Mouse (Mus musculus): Measurements from ENCODE around the gene Galr3. TPM values are rescaled to one million over a fixed set of nuclear protein-coding genes. Genes with fewer than 3 reads are reported as not detected.

The Galr3 gene
- polyA plus RNA-seq, 2 experiments = 0.39 TPM; not detected in 1

DNA sequence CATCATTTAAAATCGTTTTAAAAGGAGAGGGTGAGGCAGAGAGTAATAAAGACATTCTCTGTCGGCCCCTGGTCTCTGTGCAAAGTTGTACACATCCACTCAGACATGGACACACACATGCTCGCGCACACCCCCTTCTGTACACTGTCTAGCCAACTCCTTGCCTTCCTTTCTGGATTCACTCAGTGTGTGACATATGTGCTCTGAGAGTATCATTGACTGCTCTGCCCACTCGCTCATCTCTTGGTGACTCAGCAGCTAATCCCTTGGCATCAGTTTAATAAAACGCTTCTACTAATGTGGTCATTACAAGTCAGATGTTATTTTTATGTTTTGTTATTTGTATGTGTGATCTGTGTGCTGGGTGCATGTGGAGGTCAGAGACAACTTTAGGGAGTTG lies 50.6 kb downstream of the Galr3 start:
- H3K36me3 ChIP-seq (ENCODE audit: control insufficient read depth, insufficient read depth, low read length) = peaks cover 87% of the 10 kb centered on the region
- WGBS = 91% methylated on average over 6 of the region's 6 CpGs
- TF ChIP-seq POLR2A (IDR thresholded peaks at IDR 0.05; ENCODE audit: borderline replicate concordance, extremely low read depth, insufficient read depth, insufficient read length) = no peak

More for the DNA sequence above, 50.6 kb downstream of the Galr3 start:
- Histone ChIP-seq H3K27ac (replicated peaks; ENCODE audit: low read depth, low read length) (no peak overlapping the region), H3K4me2 (replicated peaks; ENCODE audit: low read depth, low read length, severe bottlenecking) (no peak overlapping the region), H3K27me3 (ENCODE audit: control insufficient read depth, insufficient read depth, low read length) (no peaks in the 10 kb centered on the region), H3K4me3 (replicated peaks; ENCODE audit: low read length) (no peak overlapping the region), H3K9ac (ENCODE audit: low read depth, low read length, severe bottlenecking) (no peak overlapping the region), H3K4me1 (ENCODE audit: control insufficient read depth, insufficient read depth, low read length) (no peaks in the 10 kb centered on the region; the same call in 1 of the 2 replicates), H3K9me3 (ENCODE audit: control insufficient read depth, low read length) (no peaks in the 10 kb centered on the region)
- DNase-seq (ENCODE audit: low spot score) (no peak), ATAC-seq (ENCODE audit: low FRiP score, low read depth) (no peak)

Small RNA genes lying within 50 kb of the gene (microRNA-seq; reads per million reads assigned to microRNA genes)
- gene Mir6956 = 1.6 reads per million

Other genes starting within 250 kb of the Galr3 start
- gene Card10, start 238.8 kb upstream of the Galr3 start, polyA plus RNA-seq (2012; rRNA removed) = 9.0 and 12.4 TPM in 2 replicates
- gene Card10, start 238.8 kb upstream of the Galr3 start, polyA plus RNA-seq (2014; fragmentation: Nextera tagmentation; extraction: Ambion mirVana) = 4.4 and 5.1 TPM in 2 replicates
- 25.2 and 34.3 TPM in 2 replicates for gene Cdc42ep1, start 199.3 kb upstream of the Galr3 start, polyA plus RNA-seq (2012; rRNA removed)
- 23.1 and 24.3 TPM in 2 replicates for gene Cdc42ep1, start 199.3 kb upstream of the Galr3 start, polyA plus RNA-seq (2014; fragmentation: Nextera tagmentation; extraction: Ambion mirVana)
- gene Lgals2, start 186.4 kb upstream of the Galr3 start, polyA plus RNA-seq (2012; rRNA removed) = 0.65 and 0.72 TPM in 2 replicates
- gene Lgals2, start 186.4 kb upstream of the Galr3 start, polyA plus RNA-seq (2014; fragmentation: Nextera tagmentation; extraction: Ambion mirVana) = 0.58 TPM in 1 of 2 replicates, not detected in the other
- 60.6 and 80.6 TPM in 2 replicates for gene Gga1, start 164.7 kb upstream of the Galr3 start, polyA plus RNA-seq (2012; rRNA removed)
- 43.6 and 45.0 TPM in 2 replicates for gene Gga1, start 164.7 kb upstream of the Galr3 start, polyA plus RNA-seq (2014; fragmentation: Nextera tagmentation; extraction: Ambion mirVana)
- gene Gm49510, start 142.2 kb upstream of the Galr3 start, polyA plus RNA-seq (2012; rRNA removed) = 0.19 and 0.20 TPM in 2 replicates
- 0.92 and 1.5 TPM in 2 replicates for gene Gm49510, start 142.2 kb upstream of the Galr3 start, polyA plus RNA-seq (2014; fragmentation: Nextera tagmentation; extraction: Ambion mirVana)
- 127 and 202 TPM in 2 replicates for gene Sh3bp1, start 142.1 kb upstream of the Galr3 start, polyA plus RNA-seq (2012; rRNA removed)
- 51.7 and 54.9 TPM in 2 replicates for gene Sh3bp1, start 142.1 kb upstream of the Galr3 start, polyA plus RNA-seq (2014; fragmentation: Nextera tagmentation; extraction: Ambion mirVana)
- 32.5 and 44.4 TPM in 2 replicates for gene Pdxp, start 128.0 kb upstream of the Galr3 start, polyA plus RNA-seq (2012; rRNA removed)
- 20.8 and 21.7 TPM in 2 replicates for gene Pdxp, start 128.0 kb upstream of the Galr3 start, polyA plus RNA-seq (2014; fragmentation: Nextera tagmentation; extraction: Ambion mirVana)
- 2,106 and 2,309 TPM in 2 replicates for gene Lgals1, start 115.2 kb upstream of the Galr3 start, polyA plus RNA-seq (2012; rRNA removed)
- 2,467 and 2,738 TPM in 2 replicates for gene Lgals1, start 115.2 kb upstream of the Galr3 start, polyA plus RNA-seq (2014; fragmentation: Nextera tagmentation; extraction: Ambion mirVana)
- gene Nol12, start 107.0 kb upstream of the Galr3 start, polyA plus RNA-seq (2012; rRNA removed) = 38.8 and 41.0 TPM in 2 replicates
- gene Nol12, start 107.0 kb upstream of the Galr3 start, polyA plus RNA-seq (2014; fragmentation: Nextera tagmentation; extraction: Ambion mirVana) = 50.6 and 53.1 TPM in 2 replicates
- 64.4 and 72.3 TPM in 2 replicates for gene Triobp, start 94.2 kb upstream of the Galr3 start, polyA plus RNA-seq (2012; rRNA removed)
- 44.7 and 46.8 TPM in 2 replicates for gene Triobp, start 94.2 kb upstream of the Galr3 start, polyA plus RNA-seq (2014; fragmentation: Nextera tagmentation; extraction: Ambion mirVana)
- 390 and 433 TPM in 2 replicates for gene H1f0, start 13.4 kb upstream of the Galr3 start, polyA plus RNA-seq (2012; rRNA removed)
- gene H1f0, start 13.4 kb upstream of the Galr3 start, polyA plus RNA-seq (2014; fragmentation: Nextera tagmentation; extraction: Ambion mirVana) = 250 and 278 TPM in 2 replicates
- gene Ankrd54, start 21.0 kb downstream of the Galr3 start, polyA plus RNA-seq (2012; rRNA removed) = 58.3 and 72.3 TPM in 2 replicates
- 44.4 and 54.3 TPM in 2 replicates for gene Ankrd54, start 21.0 kb downstream of the Galr3 start, polyA plus RNA-seq (2014; fragmentation: Nextera tagmentation; extraction: Ambion mirVana)
- 198 and 206 TPM in 2 replicates for gene Eif3l, start 33.3 kb downstream of the Galr3 start, polyA plus RNA-seq (2012; rRNA removed)
- gene Eif3l, start 33.3 kb downstream of the Galr3 start, polyA plus RNA-seq (2014; fragmentation: Nextera tagmentation; extraction: Ambion mirVana) = 214 and 219 TPM in 2 replicates
- gene Micall1, start 67.0 kb downstream of the Galr3 start, polyA plus RNA-seq (2012; rRNA removed) = 31.0 and 35.4 TPM in 2 replicates
- 12.8 and 14.8 TPM in 2 replicates for gene Micall1, start 67.0 kb downstream of the Galr3 start, polyA plus RNA-seq (2014; fragmentation: Nextera tagmentation; extraction: Ambion mirVana)
- gene Polr2f, start 99.1 kb downstream of the Galr3 start, polyA plus RNA-seq (2012; rRNA removed) = 116 and 192 TPM in 2 replicates
- 326 and 334 TPM in 2 replicates for gene Polr2f, start 99.1 kb downstream of the Galr3 start, polyA plus RNA-seq (2014; fragmentation: Nextera tagmentation; extraction: Ambion mirVana)
- 3.8 and 4.7 TPM in 2 replicates for gene 1700088E04Rik, start 99.4 kb downstream of the Galr3 start, polyA plus RNA-seq (2012; rRNA removed)
- 6.1 and 7.1 TPM in 2 replicates for gene 1700088E04Rik, start 99.4 kb downstream of the Galr3 start, polyA plus RNA-seq (2014; fragmentation: Nextera tagmentation; extraction: Ambion mirVana)
- gene Sox10, start 123.4 kb downstream of the Galr3 start, polyA plus RNA-seq (2012; rRNA removed) = 20.3 and 26.9 TPM in 2 replicates
- gene Sox10, start 123.4 kb downstream of the Galr3 start, polyA plus RNA-seq (2014; fragmentation: Nextera tagmentation; extraction: Ambion mirVana) = 7.8 and 9.0 TPM in 2 replicates
- gene Pick1, start 187.3 kb downstream of the Galr3 start, polyA plus RNA-seq (2012; rRNA removed) = 82.4 and 82.6 TPM in 2 replicates
- 23.3 and 25.7 TPM in 2 replicates for gene Pick1, start 187.3 kb downstream of the Galr3 start, polyA plus RNA-seq (2014; fragmentation: Nextera tagmentation; extraction: Ambion mirVana)
- 1.5 and 2.6 TPM in 2 replicates for gene Gm49486, start 187.5 kb downstream of the Galr3 start, polyA plus RNA-seq (2012; rRNA removed)
- gene Gm49486, start 187.5 kb downstream of the Galr3 start, polyA plus RNA-seq (2014; fragmentation: Nextera tagmentation; extraction: Ambion mirVana) = 0.89 and 1.2 TPM in 2 replicates
- 0.16 and 0.35 TPM in 2 replicates for gene Slc16a8, start 212.9 kb downstream of the Galr3 start, polyA plus RNA-seq (2012; rRNA removed)
- 0.51 and 0.66 TPM in 2 replicates for gene Slc16a8, start 212.9 kb downstream of the Galr3 start, polyA plus RNA-seq (2014; fragmentation: Nextera tagmentation; extraction: Ambion mirVana)
- 11.7 TPM in 2 replicates for gene Baiap2l2, start 243.7 kb downstream of the Galr3 start, polyA plus RNA-seq (2012; rRNA removed)
- gene Baiap2l2, start 243.7 kb downstream of the Galr3 start, polyA plus RNA-seq (2014; fragmentation: Nextera tagmentation; extraction: Ambion mirVana) = 8.5 and 10.9 TPM in 2 replicates

Measured in limb, embryonic 14.5 days (tissue).